Mouse (Mus musculus) midbrain, embryonic 14.5 days (tissue): ENCODE data around the gene Bbs9. TPM values are rescaled to one million over a fixed set of nuclear protein-coding genes. Genes with fewer than 3 reads are reported as not detected.

Experiments used
- ATAC-seq: fragments of 200-750 bp; cut with Nextera tagmentation; 2 replicates; pipeline ENCODE4 v1.8.0; 2017; ENCODE audit warnings: moderate number of reproducible peaks, moderate library complexity; ENCODE audit not compliant: low FRiP score, low TSS enrichment
- DNase-seq: peaks from one replicate; pipeline ENCODE4 v3.0.0-alpha.2; 2015
- H3K27ac ChIP-seq: fragments of 300-500 bp; sonication (generic); replicated peaks from 2 replicates; pipeline ENCODE4 v1.5.1; 2014; ENCODE audit warnings: mild to moderate bottlenecking, low read depth, low read length, moderate library complexity
- H3K27me3 ChIP-seq: fragments of 300-500 bp; sonication (generic); 2 replicates; pipeline ENCODE4 v1.6.1; 2014; ENCODE audit warnings: low read length, control low read depth, mixed read lengths; ENCODE audit not compliant: control insufficient read depth, insufficient read depth
- H3K36me3 ChIP-seq: fragments of 300-500 bp; sonication (generic); 2 replicates; pipeline ENCODE4 v1.6.1; 2014; ENCODE audit warnings: low read length, control low read depth; ENCODE audit not compliant: control insufficient read depth, insufficient read depth
- H3K4me1 ChIP-seq: fragments of 300-500 bp; sonication (generic); 2 replicates; pipeline ENCODE4 v1.6.1; 2014; ENCODE audit warnings: mild to moderate bottlenecking, antibody characterized with exemption, low read length, control low read depth; ENCODE audit not compliant: control insufficient read depth, insufficient read depth
- H3K4me2 ChIP-seq: fragments of 300-500 bp; sonication (generic); 2 replicates; pipeline ENCODE4 v1.6.1; 2014; ENCODE audit warnings: mild to moderate bottlenecking, low read length, moderate library complexity
- H3K4me3 ChIP-seq: fragments of 300-500 bp; sonication (generic); replicated peaks from 2 replicates; pipeline ENCODE4 v1.5.1; 2014; ENCODE audit warnings: low read depth, low read length
- H3K9ac ChIP-seq: fragments of 300-500 bp; sonication (generic); replicated peaks from 2 replicates; pipeline ENCODE4 v1.6.1; 2014; ENCODE audit warnings: mild to moderate bottlenecking, low read length, moderate library complexity
- H3K9me3 ChIP-seq: fragments of 300-500 bp; sonication (generic); 2 replicates; pipeline ENCODE4 v1.6.1; 2016; ENCODE audit warnings: low read length, control low read depth, mixed read lengths; ENCODE audit not compliant: control insufficient read depth
- WGBS: fragments of 180-500 bp; shearing (Covaris S2); extraction: QIAGEN DNeasy Blood & Tissue Kit; methylation state at CpG from one replicate; pipeline ENCODE4 v1.1.7; 2014; 5-methylcytosine and 5-hydroxymethylcytosine counted together
- polyA plus RNA-seq: library from polyadenylated mRNA; unstranded; fragments of >200 nt; fragmentation: Nextera tagmentation; extraction: Ambion mirVana; gene quantifications from 2 replicates; pipeline ENCODE4 v1.2.1, GENCODE M21; 2014

Gene Bbs9
- polyA plus RNA-seq, 1 experiment from 2014 or later, result 24.2 TPM

DNA sequence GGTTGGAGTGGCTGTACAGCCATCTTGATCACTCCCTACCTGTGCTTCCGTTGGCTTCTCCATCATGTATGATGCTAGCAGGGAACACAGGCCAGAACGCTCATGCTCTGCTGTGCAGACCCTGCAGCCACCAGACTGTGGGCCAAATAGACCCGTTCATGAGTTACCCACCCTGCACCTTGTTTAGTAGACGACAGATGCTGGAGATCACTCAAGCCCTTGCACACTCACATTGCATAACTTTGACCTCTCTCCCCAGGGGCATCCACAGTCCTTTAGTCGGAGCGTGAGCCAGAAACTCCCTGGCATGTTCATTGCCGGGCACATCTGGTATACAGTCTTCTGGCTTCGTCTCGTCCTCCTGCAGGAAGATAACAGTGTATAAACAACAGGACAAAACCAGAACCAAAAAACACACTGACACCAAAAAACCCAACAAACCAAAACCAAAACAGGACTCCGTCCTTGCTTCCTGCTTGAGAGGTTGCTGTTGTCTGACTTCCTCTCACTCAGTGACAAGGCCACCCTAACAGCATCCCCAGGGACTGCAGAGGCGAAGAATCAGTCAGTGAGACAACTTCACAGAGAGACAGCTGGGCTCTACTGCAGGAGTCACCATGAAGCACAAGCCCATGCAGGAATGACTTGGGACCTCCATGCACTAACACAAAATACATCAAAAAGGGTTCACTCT is 18.2 kb upstream of the Bbs9 start:
- Histone ChIP-seq H3K27ac (no peak overlapping the region), H3K4me1 (no peaks in the 10 kb centered on the region), H3K4me2 (no peak overlapping the region), H3K9ac (no peak overlapping the region), H3K27me3 (no peaks in the 10 kb centered on the region), H3K9me3 (no peaks in the 10 kb centered on the region), H3K36me3 (peaks cover 70% of the 10 kb centered on the region), H3K4me3 (no peak overlapping the region)
- ATAC-seq (no peak), DNase-seq (no peak)
- WGBS, result 93% methylated on average over 11 of the region's 11 CpGs

DNA sequence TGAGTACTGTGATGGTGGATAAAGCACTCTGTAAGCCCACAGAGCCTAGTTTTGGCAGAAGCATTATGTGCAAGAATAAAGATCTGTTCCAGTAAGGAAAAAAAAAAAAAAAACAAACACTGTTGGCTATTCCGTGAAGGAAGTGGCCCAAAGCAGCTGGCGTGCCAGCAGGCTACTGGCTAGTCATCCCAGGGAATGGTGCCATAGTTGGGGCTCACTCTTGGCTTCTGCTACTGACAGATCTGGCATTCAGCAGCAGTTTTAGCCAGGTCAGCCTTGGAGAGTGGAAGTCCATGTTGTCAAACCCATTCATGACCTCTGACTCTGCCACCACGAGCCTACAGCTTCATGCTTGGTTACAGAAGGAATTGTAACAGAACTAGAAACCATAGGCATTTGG is 13.6 kb upstream of the Bbs9 start:
- Histone ChIP-seq H3K4me1 (0 out of 2 replicates have a peak, but pooled peaks cover 3% of the 10 kb centered on the region), H3K9me3 (no peaks in the 10 kb centered on the region), H3K36me3 (peaks cover 32% of the 10 kb centered on the region), H3K9ac (no peak overlapping the region), H3K4me3 (no peak overlapping the region), H3K4me2 (no peak overlapping the region), H3K27ac (no peak overlapping the region), H3K27me3 (no peaks in the 10 kb centered on the region)
- 92% methylated on average over 3 of the region's 3 CpGs for WGBS
- ATAC-seq (no peak), DNase-seq (no peak)

DNA sequence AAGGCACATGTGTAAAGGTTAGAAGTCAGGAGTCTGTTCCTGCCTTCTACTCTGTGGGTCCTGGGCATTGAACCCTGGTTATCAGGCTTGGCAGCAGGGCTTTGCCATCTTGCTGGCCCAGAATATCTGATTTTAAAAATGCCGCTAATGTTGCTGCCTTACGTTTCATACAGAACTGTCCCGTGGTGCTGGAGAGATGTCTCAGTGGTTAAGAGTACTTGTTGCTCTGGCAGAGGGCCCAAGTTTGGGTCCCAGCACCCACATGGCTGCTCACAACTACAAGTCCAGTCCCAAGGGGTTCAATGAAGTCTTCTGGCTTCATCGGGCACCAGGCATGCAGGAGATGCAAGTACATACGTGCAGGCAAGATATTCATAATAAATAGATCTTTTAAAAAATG is 9.3 kb upstream of the Bbs9 start:
- 0 out of 2 replicates have a peak, but pooled peaks cover 6% of the 10 kb centered on the region for H3K4me1 ChIP-seq
- no peak overlapping the region for H3K4me2 ChIP-seq
- H3K36me3 ChIP-seq, result peaks cover 12% of the 10 kb centered on the region; the same call in 1 of the 2 replicates
- no peaks in the 10 kb centered on the region for H3K9me3 ChIP-seq
- DNase-seq, result no peak
- 95% methylated on average over 5 of the region's 5 CpGs for WGBS
- H3K9ac ChIP-seq, result no peak overlapping the region
- no peak overlapping the region for H3K4me3 ChIP-seq
- no peak for ATAC-seq
- no peaks in the 10 kb centered on the region for H3K27me3 ChIP-seq
- no peak overlapping the region for H3K27ac ChIP-seq

DNA sequence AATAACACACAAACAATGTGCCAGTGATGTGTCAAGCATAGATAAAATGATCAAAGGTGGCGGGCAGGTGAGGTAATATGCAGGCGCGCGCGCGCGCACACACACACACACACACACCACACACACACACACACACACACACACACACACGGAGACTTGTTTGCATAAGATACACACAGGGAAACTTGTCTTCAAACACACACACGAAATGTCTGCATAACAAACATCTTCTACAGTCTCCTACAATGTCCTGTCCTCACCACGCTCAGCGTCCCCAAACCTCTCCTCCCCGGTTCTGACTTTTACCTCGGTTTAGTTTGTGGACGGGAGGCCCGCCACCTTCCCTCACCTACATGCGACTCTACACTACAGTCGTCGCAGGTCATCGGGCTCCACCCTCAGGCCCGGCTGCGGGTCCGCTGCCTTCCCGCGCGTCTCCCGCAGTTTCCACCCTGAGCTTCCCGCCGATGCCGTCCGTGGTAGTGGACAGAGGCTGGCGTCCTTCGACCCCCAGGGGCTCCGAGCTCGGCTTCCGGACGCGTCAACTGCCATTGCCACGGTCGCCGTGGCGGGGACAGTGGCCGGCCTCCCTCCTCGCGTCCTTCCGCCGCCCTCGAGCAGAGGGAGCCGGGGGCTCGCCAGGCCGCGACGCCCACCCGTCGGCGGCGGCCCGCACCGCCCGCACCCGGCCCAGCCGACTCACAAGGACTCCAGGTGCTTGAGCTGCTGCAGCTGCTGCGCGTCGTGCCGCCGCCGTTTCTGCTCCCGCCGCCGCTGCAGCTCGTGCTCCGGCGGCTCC is 7.9 kb upstream of the Bbs9 start:
- peak; percentile 76 for ATAC-seq
- peak; percentile 66 for DNase-seq
- no peaks in the 10 kb centered on the region for H3K9me3 ChIP-seq
- H3K9ac ChIP-seq, result peak overlapping the region; percentile 97
- H3K4me3 ChIP-seq, result peak overlapping the region; percentile 87
- no peaks in the 10 kb centered on the region for H3K27me3 ChIP-seq
- 0 out of 2 replicates have a peak, but pooled peaks cover 6% of the 10 kb centered on the region for H3K4me1 ChIP-seq
- H3K4me2 ChIP-seq, result peak overlapping the region; percentile 59
- H3K36me3 ChIP-seq, result peaks cover 9% of the 10 kb centered on the region; the same call in 1 of the 2 replicates
- peak overlapping the region; percentile 90 for H3K27ac ChIP-seq
- WGBS, result under 1% methylated on average over 72 of the region's 73 CpGs

DNA sequence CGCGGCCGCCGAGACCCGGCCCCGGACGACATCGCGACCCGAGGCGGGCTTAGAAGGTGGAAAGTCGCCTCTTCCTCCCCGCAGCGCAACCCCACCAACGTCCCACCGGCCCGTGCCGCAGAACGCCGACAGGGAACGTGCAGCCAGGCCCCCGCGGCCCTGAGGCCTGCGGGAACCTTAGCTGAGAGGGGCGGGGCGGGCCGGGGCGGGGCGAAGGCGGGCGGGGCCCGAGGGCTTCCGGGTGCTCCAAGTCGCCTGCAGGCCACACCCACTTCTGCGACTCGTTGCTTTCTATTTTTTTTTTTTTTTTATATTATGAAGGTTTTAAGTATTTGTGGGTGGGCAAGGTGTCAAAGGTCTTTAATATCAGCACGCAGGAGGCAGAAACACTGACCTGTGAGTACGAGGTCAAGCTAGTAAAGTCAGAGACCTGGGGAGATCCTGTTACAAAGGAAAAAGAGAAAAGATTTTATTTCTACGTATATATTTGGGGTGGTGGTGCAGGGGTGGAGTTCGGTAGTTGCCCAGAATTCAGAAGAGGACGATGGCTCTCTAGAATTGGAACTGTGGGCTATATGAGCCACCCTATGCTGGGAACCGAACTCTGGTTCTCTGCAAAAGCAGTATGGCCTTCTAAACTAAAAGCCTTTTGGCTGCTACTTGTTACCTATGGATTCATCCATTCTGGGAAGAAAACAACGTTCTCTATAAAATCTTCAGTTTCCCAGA is 7.2 kb upstream of the Bbs9 start:
- ATAC-seq (peak; percentile 90), DNase-seq (peak; percentile 88)
- Histone ChIP-seq H3K27ac (peak overlapping the region; percentile 90), H3K4me2 (peak overlapping the region; percentile 59), H3K4me1 (0 out of 2 replicates have a peak, but pooled peaks cover 6% of the 10 kb centered on the region), H3K27me3 (no peaks in the 10 kb centered on the region), H3K9ac (peak overlapping the region; percentile 97), H3K9me3 (no peaks in the 10 kb centered on the region), H3K4me3 (peak overlapping the region; percentile 87), H3K36me3 (peaks cover 9% of the 10 kb centered on the region; the same call in 1 of the 2 replicates)
- WGBS, result 3% methylated on average over 43 of the region's 43 CpGs

DNA sequence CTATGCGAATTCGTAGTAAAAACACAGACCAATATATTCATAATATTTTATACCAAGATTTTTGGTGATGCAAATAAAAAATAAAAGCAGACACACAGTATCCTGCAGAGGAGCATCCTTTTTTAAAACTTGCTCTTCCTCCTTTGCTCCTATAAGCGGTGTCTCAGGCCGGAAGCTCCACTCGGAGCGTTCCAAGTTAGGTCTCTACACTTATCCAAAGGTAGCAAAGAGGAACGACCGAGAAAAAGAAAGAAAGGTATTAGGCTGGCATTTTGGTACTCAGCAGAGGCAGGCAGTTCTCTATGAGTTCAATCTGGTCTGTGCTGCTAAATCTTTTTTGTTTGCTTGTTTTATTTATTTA is 6.6 kb upstream of the Bbs9 start:
- 77% methylated on average over 8 of the region's 8 CpGs for WGBS

DNA sequence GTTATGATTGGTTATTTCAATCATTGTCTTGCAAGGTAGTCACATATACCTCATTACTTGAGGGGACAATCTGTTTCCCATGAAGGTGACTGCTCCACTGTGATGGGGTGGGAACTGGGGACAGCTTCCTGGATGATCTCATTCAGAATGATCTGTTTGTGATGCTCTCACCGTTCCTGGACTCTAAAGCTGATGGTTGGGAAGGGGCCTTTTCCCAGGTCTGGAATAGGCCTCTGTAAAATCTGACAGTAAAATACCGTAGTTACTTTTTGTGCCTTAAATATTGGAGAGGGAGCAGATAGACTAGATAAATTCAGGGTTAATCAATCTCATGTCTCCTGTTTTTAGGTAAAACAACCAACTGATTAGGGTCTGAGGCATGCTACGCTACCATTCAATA is 5.9 kb upstream of the Bbs9 start, which contains the start of gene Rp9:
Gene Rp9 (minus strand): TSS at position 101 of the 400 bp plus-strand sequence.
- 89% methylated on average over 3 of the region's 3 CpGs for WGBS
- ATAC-seq, result no peak
- no peaks in the 10 kb centered on the region for H3K27me3 ChIP-seq
- peak within 1 kb of the TSS; percentile 59 for H3K4me2 ChIP-seq
- H3K27ac ChIP-seq, result peak within 1 kb of the TSS; percentile 90
- H3K4me1 ChIP-seq, result 0 out of 2 replicates have a peak, but pooled peaks cover 6% of the 10 kb centered on the region
- H3K9ac ChIP-seq, result peak within 1 kb of the TSS; percentile 97; the same call in 1 of the 2 replicates
- H3K9me3 ChIP-seq, result no peaks in the 10 kb centered on the region
- 0 out of 2 replicates have a peak, but pooled peaks cover 5% of the 10 kb centered on the region for H3K36me3 ChIP-seq
- H3K4me3 ChIP-seq, result peak within 1 kb of the TSS; percentile 87
- DNase-seq, result no peak

More for the DNA sequence above, 6.6 kb upstream of the Bbs9 start:
- H3K4me2 ChIP-seq, result peak overlapping the region; percentile 59; the same call in 1 of the 2 replicates
- no peaks in the 10 kb centered on the region for H3K27me3 ChIP-seq
- H3K27ac ChIP-seq, result no peak overlapping the region
- H3K36me3 ChIP-seq, result peaks cover 9% of the 10 kb centered on the region; the same call in 1 of the 2 replicates
- no peak overlapping the region; the same call in 1 of the 2 replicates for H3K9ac ChIP-seq
- 0 out of 2 replicates have a peak, but pooled peaks cover 6% of the 10 kb centered on the region for H3K4me1 ChIP-seq
- no peak overlapping the region for H3K4me3 ChIP-seq
- H3K9me3 ChIP-seq, result no peaks in the 10 kb centered on the region
- no peak for DNase-seq
- no peak for ATAC-seq

DNA sequence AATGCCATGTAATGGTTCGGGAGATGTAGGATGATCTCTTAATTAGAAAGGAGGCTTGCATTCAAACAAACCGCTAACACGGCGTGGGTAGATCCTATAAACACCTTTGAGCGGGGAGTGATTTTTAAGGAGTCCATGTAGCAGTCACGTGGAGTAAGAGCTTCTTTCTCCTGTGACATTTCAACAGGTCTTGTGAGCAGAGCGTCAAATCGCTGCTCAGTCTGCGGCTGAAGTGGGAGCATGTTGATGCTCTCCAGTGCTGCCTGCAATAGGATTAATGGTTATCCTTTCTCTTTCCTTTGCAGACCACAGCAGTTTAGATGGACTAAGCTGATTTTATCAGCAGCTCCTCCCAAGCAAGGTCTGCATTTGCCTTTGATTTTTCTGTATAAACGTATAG is 750 bp downstream of the Bbs9 start:
- H3K4me2 ChIP-seq, result peak overlapping the region; percentile 80
- peak overlapping the region; percentile 58 for H3K9ac ChIP-seq
- no peak overlapping the region; the same call in 1 of the 2 replicates for H3K27ac ChIP-seq
- 0 out of 2 replicates have a peak, but pooled peaks cover 8% of the 10 kb centered on the region for H3K4me1 ChIP-seq
- no peaks in the 10 kb centered on the region for H3K9me3 ChIP-seq
- ATAC-seq (no peak; the same call in 1 of the 2 replicates), DNase-seq (peak; percentile 53)
- H3K36me3 ChIP-seq, result no peaks in the 10 kb centered on the region
- WGBS, result 3% methylated on average over 10 of the region's 10 CpGs
- peak overlapping the region; percentile 62 for H3K4me3 ChIP-seq
- no peaks in the 10 kb centered on the region for H3K27me3 ChIP-seq
